Mouse (Mus musculus) left cerebral cortex, adult 11 months (tissue): ENCODE data around the gene Sbno1.
A peak's percentile ranks its signal among the peaks of the same experiment; 100 is the strongest.

Experiments used
- DNase-seq: peaks from one replicate; pipeline ENCODE4 v3.0.0; 2022; ENCODE audit warnings: low spot score

The Sbno1 gene

GRCm38 (mm10) chr5:124330086-124330485 is 95.7 kb downstream of the Sbno1 start:
- no peak for DNase-seq

GRCm38 (mm10) chr5:124327510-124328364 is 98.1 kb downstream of the Sbno1 start, which contains the start of the genes Mphosph9 and 2810006K23Rik:
Mphosph9 (minus strand) TSS chr5:124327972.
2810006K23Rik (plus strand) TSS chr5:124328089.
- peak; percentile 100 for DNase-seq

- DNase-seq, result no peak
These were observed 99.0 kb downstream of the Sbno1 start for GRCm38 (mm10) chr5:124326829-124327228.
